Mouse (Mus musculus) cerebellum, adult 11 months (tissue): ENCODE measurements at regions not wholly inside any gene's neighbourhood (a gene's known extent, or its start where the extent isn't known, plus 50 kb on each side); places are given as distances from the start of the nearest gene placed in this dataset.

Source experiments
- DNase-seq: peaks from one replicate; pipeline ENCODE4 v3.0.0; 2022

GRCm38 (mm10) chr5:90164434-90164833 lies 59.4 kb downstream of the Cox18 start:
- no peak for DNase-seq

GRCm38 (mm10) chr5:90163033-90163859 lies 60.6 kb downstream of the Cox18 start:
- no peak for DNase-seq

GRCm38 (mm10) chr5:90160281-90160680 lies 63.5 kb downstream of the Cox18 start:
- DNase-seq: no peak

GRCm38 (mm10) chr5:90156522-90156921 lies 67.3 kb downstream of the Cox18 start:
- no peak for DNase-seq

GRCm38 (mm10) chr5:90149611-90150532 lies 73.9 kb downstream of the Cox18 start:
- DNase-seq: no peak

GRCm38 (mm10) chr5:90135971-90136370 lies 87.8 kb downstream of the Cox18 start:
- DNase-seq: no peak

GRCm38 (mm10) chr5:90107036-90107435 lies 116.8 kb downstream of the Cox18 start:
- no peak for DNase-seq

GRCm38 (mm10) chr5:90104672-90105071 lies 119.1 kb downstream of the Cox18 start:
- DNase-seq: no peak

- no peak for DNase-seq
Observed at GRCm38 (mm10) chr5:90088541-90088940, 135.3 kb downstream of the Cox18 start.

- no peak for DNase-seq
Observed at GRCm38 (mm10) chr5:90086491-90086890, 137.3 kb downstream of the Cox18 start.

- DNase-seq: no peak
Observed at GRCm38 (mm10) chr5:90077025-90077536, 146.7 kb downstream of the Cox18 start.

GRCm38 (mm10) chr5:90075629-90076349 lies 148.0 kb downstream of the Cox18 start:
- no peak for DNase-seq

GRCm38 (mm10) chr5:90071806-90072205 lies 152.0 kb downstream of the Cox18 start:
- DNase-seq: no peak

- DNase-seq: no peak
Observed at GRCm38 (mm10) chr5:90068601-90069000, 155.2 kb downstream of the Cox18 start.

GRCm38 (mm10) chr5:90067817-90068216 lies 156.0 kb downstream of the Cox18 start:
- no peak for DNase-seq

- DNase-seq: no peak
Observed at GRCm38 (mm10) chr5:90065884-90066615, 157.8 kb downstream of the Cox18 start.

- no peak for DNase-seq
Observed at GRCm38 (mm10) chr5:90055686-90056085, 168.1 kb downstream of the Cox18 start.

GRCm38 (mm10) chr5:90052516-90052915 lies 169.4 kb upstream of the Adamts3 start:
- no peak for DNase-seq

GRCm38 (mm10) chr5:90049856-90050255 lies 166.7 kb upstream of the Adamts3 start:
- DNase-seq: no peak

- DNase-seq: no peak
Observed at GRCm38 (mm10) chr5:90042781-90043180, 159.6 kb upstream of the Adamts3 start.

- peak; percentile 8 for DNase-seq
Observed at GRCm38 (mm10) chr5:90033103-90033502, 150.0 kb upstream of the Adamts3 start.

GRCm38 (mm10) chr5:90030737-90031136 lies 147.6 kb upstream of the Adamts3 start:
- no peak for DNase-seq
